Mouse (Mus musculus) embryonic fibroblast, embryonic 13.5 days (primary cell): ENCODE measurements around the gene Fbxo17.

Experiments used
- CTCF ChIP-seq: IDR thresholded peaks from 2 replicates; pipeline ENCODE4 v1.5.1; 2011; ENCODE audit warnings: mild to moderate bottlenecking, control low read depth, low read length, moderate library complexity, borderline replicate concordance; ENCODE audit not compliant: insufficient read depth
- POLR2A ChIP-seq: IDR thresholded peaks from 2 replicates; pipeline ENCODE4 v1.6.1; 2011; ENCODE audit warnings: low read depth, mild to moderate bottlenecking, control low read depth, low read length, moderate library complexity

DNA sequence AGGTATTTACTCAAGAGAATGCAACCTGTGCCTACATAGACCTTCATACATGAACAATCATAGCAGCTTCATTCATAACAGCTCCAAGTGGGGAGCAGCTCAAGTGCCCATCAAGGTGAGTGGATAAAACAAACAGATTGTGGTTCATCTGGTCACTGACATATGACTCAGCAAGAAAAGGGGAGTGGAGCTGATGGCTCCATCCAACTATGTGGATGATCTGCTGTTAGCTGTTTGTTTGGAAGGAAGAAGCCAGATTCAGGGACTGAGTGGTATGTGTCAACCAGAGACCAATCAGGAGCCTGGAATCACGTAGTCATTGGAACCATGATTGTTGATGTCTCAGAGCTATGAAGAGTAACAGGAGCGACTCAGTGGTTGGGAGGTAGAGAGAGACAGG, 8.0 kb downstream of the Fbxo17 start:
- TF ChIP-seq CTCF (no peak), POLR2A (no peak)
